Comparison of ENCODE assay signal across 8 mouse cellular contexts in genomic region chr19:45540657-45541408, GRCm38 (mm10). TPM values are rescaled to one million over a fixed set of nuclear protein-coding genes. Genes with fewer than 3 reads are reported as not detected.
DNase-seq lines count a peak whose midpoint lies in the region; ATAC-seq and TF ChIP-seq lines count a peak whose summit lies in the region.

No protein-coding gene starts in this region.

- peak; percentile 45 to 63 for DNase-seq in cerebellum, postnatal 14 days
- DNase-seq in cerebellum, adult 18-20 months = no peak
- peak; percentile 66 to 73 for DNase-seq in right cerebral cortex, postnatal 10 days (ENCODE audit: low spot score in 2 of 2)
- no peak for DNase-seq in right cerebral cortex, postnatal 25 days
- DNase-seq in limb, embryonic 14.5 days (ENCODE audit: low spot score) = no peak
- peak; percentile 53 for DNase-seq in thymus, postnatal 14 days
- DNase-seq in layer of hippocampus, adult 8-10 months (ENCODE audit: low spot score in 2 of 2) = no peak
- no peak for DNase-seq in kidney, postnatal 14 days

- H3K36me3 ChIP-seq in limb, embryonic 14.5 days (ENCODE audit: control insufficient read depth, insufficient read depth, low read length) = no peaks in the 10 kb centered on the region

- peak overlapping the region; percentile 76 for H3K4me2 ChIP-seq in limb, embryonic 14.5 days (replicated peaks; ENCODE audit: low read depth, low read length, severe bottlenecking)

- H3K27ac ChIP-seq in limb, embryonic 14.5 days (replicated peaks; ENCODE audit: low read depth, low read length) = no peak overlapping the region

- no peak for TF ChIP-seq POLR2A in limb, embryonic 14.5 days (IDR thresholded peaks at IDR 0.05; ENCODE audit: borderline replicate concordance, extremely low read depth, insufficient read depth, insufficient read length)

- ATAC-seq in limb, embryonic 14.5 days (ENCODE audit: low FRiP score, low read depth) = no peak

- no peaks in the 10 kb centered on the region for H3K9me3 ChIP-seq in limb, embryonic 14.5 days (ENCODE audit: control insufficient read depth, low read length)

- H3K4me3 ChIP-seq in limb, embryonic 14.5 days (replicated peaks; ENCODE audit: low read length) = peak overlapping the region; percentile 39

- H3K9ac ChIP-seq in limb, embryonic 14.5 days (ENCODE audit: low read depth, low read length, severe bottlenecking) = no peak overlapping the region

- peaks cover 5% of the 10 kb centered on the region; the same call in 1 of the 2 replicates for H3K4me1 ChIP-seq in limb, embryonic 14.5 days (ENCODE audit: control insufficient read depth, insufficient read depth, low read length)

- WGBS in limb, embryonic 14.5 days = 26% methylated on average over 8 of the region's 8 CpGs

- peaks cover 24% of the 10 kb centered on the region for H3K27me3 ChIP-seq in limb, embryonic 14.5 days (ENCODE audit: control insufficient read depth, insufficient read depth, low read length)

RNA-seq across cellular contexts. Expression of gene Poll, which starts 19.5 kb away (rescaled TPM):
- 12.5 and 14.5 TPM in 2 replicates for polyA plus RNA-seq in limb, embryonic 14.5 days (2012; rRNA removed)
- 12.3 and 14.0 TPM in 2 replicates for polyA plus RNA-seq in limb, embryonic 14.5 days (2014; fragmentation: Nextera tagmentation; extraction: Ambion mirVana)
- 1 to 10 TPM; 8.9 to 9.9 (median 9.4) TPM for total RNA-seq in layer of hippocampus, adult 8-10 months (2022)

RNA-seq across cellular contexts. Expression of gene Gm17018, which starts 19.6 kb away (rescaled TPM):
- 12.1 and 15.9 TPM in 2 replicates for polyA plus RNA-seq in limb, embryonic 14.5 days (2012; rRNA removed)
- polyA plus RNA-seq in limb, embryonic 14.5 days (2014; fragmentation: Nextera tagmentation; extraction: Ambion mirVana) = 39.6 and 41.2 TPM in 2 replicates
- 10 to 100 TPM; 50.7 to 66.2 (median 63.5) TPM for total RNA-seq in layer of hippocampus, adult 8-10 months (2022)

Comparison
In these comparisons a context has a peak if more than half of its experiments do, and no peak if none do; other contexts are left out.
1. DNase-seq: peak in cerebellum, postnatal 14 days (2 of 2), right cerebral cortex, postnatal 10 days (2 of 2) and thymus, postnatal 14 days (single experiment); none in cerebellum, adult 18-20 months (0 of 2), right cerebral cortex, postnatal 25 days (single experiment), limb, embryonic 14.5 days (single experiment), layer of hippocampus, adult 8-10 months (0 of 2) and kidney, postnatal 14 days (single experiment).